Mouse (Mus musculus): ENCODE results near the gene Atp2c2. TPM values are rescaled to one million over a fixed set of nuclear protein-coding genes. Genes with fewer than 3 reads are reported as not detected.

Atp2c2 gene
- polyA plus RNA-seq, 1 experiment from 2014 or later, result 1.8 TPM

DNA sequence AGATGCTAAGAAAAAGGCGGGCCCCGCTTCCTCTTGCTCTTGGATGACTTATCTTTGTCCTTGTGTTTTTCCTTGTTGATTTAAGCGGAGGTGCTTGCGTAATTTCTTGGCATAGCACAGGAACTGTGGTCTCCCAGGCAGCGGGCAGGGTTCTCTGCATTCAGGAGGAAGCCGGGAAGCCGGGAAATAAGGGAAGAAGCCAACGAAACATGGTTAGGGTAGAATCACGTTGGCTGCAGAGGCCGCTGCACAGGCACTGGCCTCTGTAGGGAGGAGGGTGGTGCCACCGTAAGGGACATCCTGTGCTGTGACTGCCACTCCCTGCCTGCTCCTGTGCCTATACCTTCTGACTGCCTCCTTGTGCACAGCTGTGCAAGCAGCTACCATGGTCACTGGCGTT, 15.4 kb downstream of the Atp2c2 start:
- no peaks in the 10 kb centered on the region for H3K9me3 ChIP-seq (ENCODE audit: low read depth, low read length)
- no peak for TF ChIP-seq CTCF (IDR thresholded peaks at IDR 0.05; ENCODE audit: low read depth)
- WGBS, result 18% methylated on average over 12 of the region's 12 CpGs
- peaks cover 8% of the 10 kb centered on the region; the same call in 1 of the 2 replicates for H3K4me1 ChIP-seq (ENCODE audit: insufficient read depth)
- ATAC-seq (ENCODE audit: insufficient read depth) (peak; percentile 67; the same call in 1 of the 2 replicates), DNase-seq (peak; percentile 85)
- H3K4me2 ChIP-seq, result peak overlapping the region; percentile 24
- H3K9ac ChIP-seq, result no peak overlapping the region
- no peaks in the 10 kb centered on the region for H3K36me3 ChIP-seq (ENCODE audit: insufficient read depth)
- H3K27ac ChIP-seq (ENCODE audit: low read depth), result peak overlapping the region; percentile 55
- no peak overlapping the region for H3K4me3 ChIP-seq (ENCODE audit: low read depth, low read length)
- H3K27me3 ChIP-seq (ENCODE audit: insufficient read depth, low read length), result no peaks in the 10 kb centered on the region

DNA sequence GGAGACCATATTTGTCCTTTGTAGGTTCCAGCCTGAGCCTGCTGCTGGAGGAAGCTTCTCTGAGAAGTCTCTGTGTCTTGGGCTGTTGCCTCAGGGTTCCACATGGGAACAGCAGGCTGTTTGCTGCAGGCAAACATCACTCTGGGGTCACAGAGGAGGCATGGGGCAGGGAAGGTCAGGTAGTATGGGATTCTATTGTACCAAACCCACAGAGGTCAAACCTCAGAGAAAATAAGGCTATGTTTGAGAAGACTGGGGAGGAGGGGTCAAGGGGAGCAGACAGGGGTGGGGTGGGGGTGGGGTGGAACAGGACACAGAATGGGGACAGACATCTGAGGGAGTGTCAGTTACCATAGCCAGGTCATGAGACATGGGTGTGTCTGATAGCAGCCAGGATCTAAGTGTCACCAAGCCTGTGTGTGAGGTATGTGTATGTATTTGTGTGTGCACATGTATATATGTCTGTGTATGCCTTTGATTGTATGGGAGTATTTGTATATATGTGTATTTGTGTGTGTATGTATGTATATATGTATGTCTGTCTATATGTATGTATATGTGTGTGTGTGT, 17.0 kb downstream of the Atp2c2 start:
- no peaks in the 10 kb centered on the region for H3K36me3 ChIP-seq (ENCODE audit: insufficient read depth)
- H3K9ac ChIP-seq, result no peak overlapping the region
- H3K4me3 ChIP-seq (ENCODE audit: low read depth, low read length), result no peak overlapping the region
- H3K27me3 ChIP-seq (ENCODE audit: insufficient read depth, low read length), result no peaks in the 10 kb centered on the region
- no peak for ATAC-seq (ENCODE audit: insufficient read depth)
- H3K27ac ChIP-seq (ENCODE audit: low read depth), result no peak overlapping the region
- H3K9me3 ChIP-seq (ENCODE audit: low read depth, low read length), result no peaks in the 10 kb centered on the region
- no peak for DNase-seq
- peaks cover 8% of the 10 kb centered on the region; the same call in 1 of the 2 replicates for H3K4me1 ChIP-seq (ENCODE audit: insufficient read depth)
- no peak overlapping the region for H3K4me2 ChIP-seq
- TF ChIP-seq CTCF (IDR thresholded peaks at IDR 0.05; ENCODE audit: low read depth), result no peak

DNA sequence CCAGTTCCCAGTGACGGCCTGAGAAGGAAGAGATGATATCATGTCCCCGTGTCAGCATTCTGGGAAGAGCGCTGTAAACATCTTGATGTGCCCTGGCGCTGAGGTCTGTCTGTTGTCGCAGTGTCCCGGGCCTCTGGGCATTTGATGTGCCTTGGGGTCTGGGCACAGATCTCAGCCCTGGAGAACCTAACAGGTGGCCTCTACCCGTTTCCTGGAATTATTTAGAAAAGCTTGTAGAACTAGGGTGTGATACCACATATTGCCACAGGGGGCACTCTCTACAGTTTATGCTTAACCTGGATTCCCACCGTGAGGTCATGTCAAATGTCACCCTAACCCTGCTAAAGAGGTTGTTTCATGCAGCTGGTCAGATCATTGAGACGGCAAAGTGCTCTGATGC, 18.0 kb downstream of the Atp2c2 start:
- H3K27ac ChIP-seq (ENCODE audit: low read depth), result no peak overlapping the region
- peak; percentile 57 for DNase-seq
- H3K4me1 ChIP-seq (ENCODE audit: insufficient read depth), result peaks cover 8% of the 10 kb centered on the region; the same call in 1 of the 2 replicates
- no peak overlapping the region for H3K9ac ChIP-seq
- H3K27me3 ChIP-seq (ENCODE audit: insufficient read depth, low read length), result no peaks in the 10 kb centered on the region
- TF ChIP-seq CTCF (IDR thresholded peaks at IDR 0.05; ENCODE audit: low read depth), result peak; percentile 72
- no peaks in the 10 kb centered on the region for H3K36me3 ChIP-seq (ENCODE audit: insufficient read depth)
- no peak for ATAC-seq (ENCODE audit: insufficient read depth)
- H3K9me3 ChIP-seq (ENCODE audit: low read depth, low read length), result no peaks in the 10 kb centered on the region
- 60% methylated on average over 9 of the region's 9 CpGs for WGBS
- no peak overlapping the region for H3K4me2 ChIP-seq
- H3K4me3 ChIP-seq (ENCODE audit: low read depth, low read length), result no peak overlapping the region

GRCm38 (mm10) chr8:119719011-119719501, 19.2 kb downstream of the Atp2c2 start:
- no peak overlapping the region for H3K27ac ChIP-seq (ENCODE audit: low read depth)
- no peaks in the 10 kb centered on the region for H3K36me3 ChIP-seq (ENCODE audit: insufficient read depth)
- 46% methylated on average over 12 of the region's 12 CpGs for WGBS
- ATAC-seq (ENCODE audit: insufficient read depth), result no peak
- no peak overlapping the region for H3K9ac ChIP-seq
- no peak overlapping the region for H3K4me2 ChIP-seq
- H3K4me1 ChIP-seq (ENCODE audit: insufficient read depth), result peaks cover 8% of the 10 kb centered on the region; the same call in 1 of the 2 replicates
- no peak for TF ChIP-seq CTCF (IDR thresholded peaks at IDR 0.05; ENCODE audit: low read depth)
- no peak overlapping the region for H3K4me3 ChIP-seq (ENCODE audit: low read depth, low read length)
- no peaks in the 10 kb centered on the region for H3K27me3 ChIP-seq (ENCODE audit: insufficient read depth, low read length)
- no peak for DNase-seq
- H3K9me3 ChIP-seq (ENCODE audit: low read depth, low read length), result no peaks in the 10 kb centered on the region

- H3K4me3 ChIP-seq (ENCODE audit: low read depth, low read length), result no peak overlapping the region
- H3K4me2 ChIP-seq, result no peak overlapping the region
- ATAC-seq (ENCODE audit: insufficient read depth), result no peak
- H3K36me3 ChIP-seq (ENCODE audit: insufficient read depth), result no peaks in the 10 kb centered on the region
- no peak for DNase-seq
- H3K9ac ChIP-seq, result no peak overlapping the region
- H3K9me3 ChIP-seq (ENCODE audit: low read depth, low read length), result no peaks in the 10 kb centered on the region
- H3K4me1 ChIP-seq (ENCODE audit: insufficient read depth), result no peaks in the 10 kb centered on the region
- TF ChIP-seq CTCF (IDR thresholded peaks at IDR 0.05; ENCODE audit: low read depth), result no peak
- WGBS, result 51% methylated on average over 6 of the region's 6 CpGs
- no peak overlapping the region for H3K27ac ChIP-seq (ENCODE audit: low read depth)
- no peaks in the 10 kb centered on the region for H3K27me3 ChIP-seq (ENCODE audit: insufficient read depth, low read length)
Observed at GRCm38 (mm10) chr8:119722348-119722747, 22.5 kb downstream of the Atp2c2 start.

- WGBS, result 30% methylated on average over 4 of the region's 4 CpGs
- no peak for ATAC-seq (ENCODE audit: insufficient read depth)
- H3K4me2 ChIP-seq, result no peak overlapping the region
- no peak overlapping the region for H3K27ac ChIP-seq (ENCODE audit: low read depth)
- no peak for DNase-seq
- no peaks in the 10 kb centered on the region for H3K36me3 ChIP-seq (ENCODE audit: insufficient read depth)
- no peaks in the 10 kb centered on the region for H3K9me3 ChIP-seq (ENCODE audit: low read depth, low read length)
- no peak overlapping the region for H3K4me3 ChIP-seq (ENCODE audit: low read depth, low read length)
- H3K27me3 ChIP-seq (ENCODE audit: insufficient read depth, low read length), result no peaks in the 10 kb centered on the region
- no peak for TF ChIP-seq CTCF (IDR thresholded peaks at IDR 0.05; ENCODE audit: low read depth)
- no peaks in the 10 kb centered on the region for H3K4me1 ChIP-seq (ENCODE audit: insufficient read depth)
- no peak overlapping the region for H3K9ac ChIP-seq
Observed at GRCm38 (mm10) chr8:119723676-119724075, 23.9 kb downstream of the Atp2c2 start.

DNA sequence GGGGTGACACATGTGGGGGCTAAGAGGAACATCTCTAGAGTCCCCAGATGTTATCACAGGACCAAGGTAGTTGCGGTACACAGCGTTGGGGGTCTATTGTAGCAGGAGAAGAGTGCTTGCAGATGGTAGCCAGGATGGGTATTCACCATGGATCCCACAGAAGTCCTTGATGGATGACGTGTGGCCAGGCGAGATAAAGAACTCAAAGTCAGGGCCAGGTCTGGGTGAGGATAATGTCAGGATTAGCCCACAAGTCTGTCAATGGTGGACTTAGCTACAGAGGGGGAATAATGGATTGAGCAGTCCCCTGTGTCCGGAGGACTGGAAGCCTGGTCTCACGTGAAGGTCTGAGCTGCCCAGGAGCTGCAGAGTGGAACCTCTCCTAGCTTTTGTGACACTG, 24.8 kb downstream of the Atp2c2 start:
- WGBS, result 65% methylated on average over 6 of the region's 6 CpGs
- Histone ChIP-seq H3K9ac (no peak overlapping the region), H3K36me3 (ENCODE audit: insufficient read depth) (no peaks in the 10 kb centered on the region), H3K4me1 (ENCODE audit: insufficient read depth) (no peaks in the 10 kb centered on the region), H3K27me3 (ENCODE audit: insufficient read depth, low read length) (no peaks in the 10 kb centered on the region), H3K4me3 (ENCODE audit: low read depth, low read length) (no peak overlapping the region), H3K4me2 (no peak overlapping the region), H3K27ac (ENCODE audit: low read depth) (no peak overlapping the region), H3K9me3 (ENCODE audit: low read depth, low read length) (no peaks in the 10 kb centered on the region)
- no peak for DNase-seq
- TF ChIP-seq CTCF (IDR thresholded peaks at IDR 0.05; ENCODE audit: low read depth), result no peak
- ATAC-seq (ENCODE audit: insufficient read depth), result no peak
